Mouse (Mus musculus): Measurements from ENCODE around the gene Zkscan17. TPM values are rescaled to one million over a fixed set of nuclear protein-coding genes. Genes with fewer than 3 reads are reported as not detected.

Zkscan17 gene
- polyA plus RNA-seq, 1 experiment from 2014 or later: 16.8 TPM

DNA sequence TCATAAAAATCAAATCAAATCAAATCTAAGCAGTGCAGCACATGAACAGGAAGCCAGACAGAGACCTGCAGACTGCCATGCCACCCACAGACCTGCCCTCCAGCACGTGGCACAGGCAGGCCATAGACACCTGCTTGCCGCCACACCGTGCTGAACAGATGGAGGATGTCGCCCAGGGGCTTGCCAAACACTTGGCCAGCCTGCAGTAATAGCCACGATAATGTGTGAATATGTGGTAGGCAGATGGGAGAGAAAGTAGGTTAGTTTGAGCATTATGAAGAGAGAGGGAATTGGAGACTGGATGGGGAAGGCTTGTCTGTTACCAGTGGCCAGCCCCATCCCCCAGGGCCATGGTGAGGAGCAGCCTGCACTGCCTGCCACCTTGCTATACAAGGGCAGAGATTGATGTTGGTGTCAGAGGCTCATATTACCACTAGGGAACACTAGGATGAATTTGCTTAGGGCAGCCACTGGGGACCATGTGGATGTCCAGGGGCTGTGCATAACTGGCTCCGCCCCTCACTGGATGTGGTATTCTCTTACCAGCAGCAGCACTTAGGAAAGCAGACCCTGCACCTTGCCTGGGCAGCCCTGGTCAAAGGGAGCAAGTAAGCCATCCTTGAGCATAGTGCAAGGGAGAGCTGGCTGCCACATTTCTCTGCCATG is 4.5 kb upstream of the Zkscan17 start:
- no peak for DNase-seq (ENCODE audit: low spot score)
- Histone ChIP-seq H3K4me1 (replicated peaks; ENCODE audit: control insufficient read depth, insufficient read depth, low read length) (no peaks in the 10 kb centered on the region), H3K36me3 (ENCODE audit: control insufficient read depth, insufficient read depth, low read length) (no peaks in the 10 kb centered on the region), H3K4me3 (ENCODE audit: low read depth, low read length) (no peak overlapping the region), H3K9me3 (ENCODE audit: control insufficient read depth, low read length) (no peaks in the 10 kb centered on the region), H3K27me3 (replicated peaks; ENCODE audit: control insufficient read depth, insufficient read depth, low read length) (no peaks in the 10 kb centered on the region), H3K4me2 (no peak overlapping the region), H3K9ac (ENCODE audit: low read depth, low read length) (no peak overlapping the region), H3K27ac (ENCODE audit: low read depth, low read length) (no peak overlapping the region)
- 70% methylated on average over 6 of the region's 6 CpGs for WGBS
- no peak for ATAC-seq (replicated peaks; ENCODE audit: low FRiP score)

DNA sequence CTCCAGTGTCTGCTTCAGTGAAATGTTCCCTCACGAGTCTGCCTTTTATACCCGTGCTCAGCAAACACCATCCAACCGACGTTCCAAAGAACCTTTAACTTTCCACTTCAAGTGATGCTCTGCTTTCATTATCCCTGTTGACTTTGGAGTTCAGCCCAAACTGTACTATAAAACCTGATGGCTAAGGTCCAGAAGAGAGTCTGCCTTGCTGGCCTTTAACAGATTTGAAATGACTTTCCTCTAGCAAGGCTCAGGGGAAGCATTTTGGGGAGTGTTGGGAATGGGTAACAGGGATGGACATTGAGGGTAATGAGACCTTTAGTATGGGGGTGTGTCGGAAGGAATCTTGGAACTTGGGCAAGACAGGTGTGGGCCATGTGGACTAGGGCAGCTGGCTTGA is 3.7 kb upstream of the Zkscan17 start:
- H3K4me3 ChIP-seq (ENCODE audit: low read depth, low read length): no peak overlapping the region
- no peak overlapping the region for H3K4me2 ChIP-seq
- H3K27me3 ChIP-seq (replicated peaks; ENCODE audit: control insufficient read depth, insufficient read depth, low read length): no peaks in the 10 kb centered on the region
- H3K27ac ChIP-seq (ENCODE audit: low read depth, low read length): no peak overlapping the region
- no peak for ATAC-seq (replicated peaks; ENCODE audit: low FRiP score)
- 76% methylated on average over 5 of the region's 5 CpGs for WGBS
- no peaks in the 10 kb centered on the region for H3K4me1 ChIP-seq (replicated peaks; ENCODE audit: control insufficient read depth, insufficient read depth, low read length)
- no peaks in the 10 kb centered on the region for H3K9me3 ChIP-seq (ENCODE audit: control insufficient read depth, low read length)
- no peak for DNase-seq (ENCODE audit: low spot score)
- no peaks in the 10 kb centered on the region for H3K36me3 ChIP-seq (ENCODE audit: control insufficient read depth, insufficient read depth, low read length)
- H3K9ac ChIP-seq (ENCODE audit: low read depth, low read length): no peak overlapping the region

DNA sequence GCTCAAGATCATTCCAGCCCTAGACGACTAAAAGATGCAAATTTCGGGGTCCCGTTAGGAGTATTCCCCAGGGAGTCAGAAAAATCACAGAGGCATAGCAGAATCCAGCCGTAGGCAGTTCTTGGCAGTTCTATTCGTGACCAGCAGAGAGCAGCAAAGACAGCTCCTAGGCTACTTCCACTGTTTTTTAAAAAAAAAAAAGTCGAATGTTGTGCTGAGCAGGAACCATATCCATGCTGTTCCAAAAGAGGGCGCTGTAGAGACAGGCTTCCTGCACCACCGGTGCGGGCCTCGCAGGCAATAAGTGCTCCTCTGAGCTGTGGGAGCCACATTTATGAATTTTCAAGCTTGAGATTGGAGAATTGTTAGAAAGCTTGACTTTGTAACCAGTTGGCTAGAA is 1.3 kb downstream of the Zkscan17 start:
- Histone ChIP-seq H3K27me3 (replicated peaks; ENCODE audit: control insufficient read depth, insufficient read depth, low read length) (no peaks in the 10 kb centered on the region), H3K4me1 (replicated peaks; ENCODE audit: control insufficient read depth, insufficient read depth, low read length) (no peaks in the 10 kb centered on the region), H3K27ac (ENCODE audit: low read depth, low read length) (no peak overlapping the region), H3K9me3 (ENCODE audit: control insufficient read depth, low read length) (no peaks in the 10 kb centered on the region; the same call in 1 of the 2 replicates), H3K4me3 (ENCODE audit: low read depth, low read length) (no peak overlapping the region), H3K36me3 (ENCODE audit: control insufficient read depth, insufficient read depth, low read length) (no peaks in the 10 kb centered on the region), H3K4me2 (no peak overlapping the region), H3K9ac (ENCODE audit: low read depth, low read length) (no peak overlapping the region)
- WGBS: 8% methylated on average over 10 of the region's 10 CpGs
- ATAC-seq (replicated peaks; ENCODE audit: low FRiP score): no peak; the same call in 1 of the 2 replicates
- no peak for DNase-seq (ENCODE audit: low spot score)

DNA sequence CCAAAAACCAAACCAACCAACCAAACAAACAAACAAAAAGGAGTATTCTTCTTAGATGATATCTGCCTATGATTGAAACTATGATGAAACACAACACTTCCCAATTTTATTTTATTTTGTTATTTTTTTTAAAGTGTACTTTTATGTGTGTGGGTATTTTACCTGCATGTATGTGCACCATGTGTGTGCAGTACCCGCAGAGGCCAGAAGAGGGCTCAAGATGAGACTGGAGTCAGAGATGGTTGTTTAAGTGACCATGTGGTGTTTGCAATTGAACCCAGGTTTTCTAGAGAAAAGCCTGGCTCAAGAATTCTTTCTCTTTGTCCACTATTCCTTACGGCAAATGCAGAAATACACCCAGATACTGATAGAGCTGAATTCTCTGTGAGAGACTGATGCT is 2.4 kb downstream of the Zkscan17 start:
- Histone ChIP-seq H3K9me3 (ENCODE audit: control insufficient read depth, low read length) (no peaks in the 10 kb centered on the region; the same call in 1 of the 2 replicates), H3K4me3 (ENCODE audit: low read depth, low read length) (no peak overlapping the region), H3K27me3 (replicated peaks; ENCODE audit: control insufficient read depth, insufficient read depth, low read length) (no peaks in the 10 kb centered on the region), H3K27ac (ENCODE audit: low read depth, low read length) (no peak overlapping the region), H3K9ac (ENCODE audit: low read depth, low read length) (no peak overlapping the region), H3K4me2 (no peak overlapping the region), H3K4me1 (replicated peaks; ENCODE audit: control insufficient read depth, insufficient read depth, low read length) (no peaks in the 10 kb centered on the region), H3K36me3 (ENCODE audit: control insufficient read depth, insufficient read depth, low read length) (no peaks in the 10 kb centered on the region)
- ATAC-seq (replicated peaks; ENCODE audit: low FRiP score) (no peak), DNase-seq (ENCODE audit: low spot score) (no peak)
- 90% methylated on average over 2 of the region's 2 CpGs for WGBS

DNA sequence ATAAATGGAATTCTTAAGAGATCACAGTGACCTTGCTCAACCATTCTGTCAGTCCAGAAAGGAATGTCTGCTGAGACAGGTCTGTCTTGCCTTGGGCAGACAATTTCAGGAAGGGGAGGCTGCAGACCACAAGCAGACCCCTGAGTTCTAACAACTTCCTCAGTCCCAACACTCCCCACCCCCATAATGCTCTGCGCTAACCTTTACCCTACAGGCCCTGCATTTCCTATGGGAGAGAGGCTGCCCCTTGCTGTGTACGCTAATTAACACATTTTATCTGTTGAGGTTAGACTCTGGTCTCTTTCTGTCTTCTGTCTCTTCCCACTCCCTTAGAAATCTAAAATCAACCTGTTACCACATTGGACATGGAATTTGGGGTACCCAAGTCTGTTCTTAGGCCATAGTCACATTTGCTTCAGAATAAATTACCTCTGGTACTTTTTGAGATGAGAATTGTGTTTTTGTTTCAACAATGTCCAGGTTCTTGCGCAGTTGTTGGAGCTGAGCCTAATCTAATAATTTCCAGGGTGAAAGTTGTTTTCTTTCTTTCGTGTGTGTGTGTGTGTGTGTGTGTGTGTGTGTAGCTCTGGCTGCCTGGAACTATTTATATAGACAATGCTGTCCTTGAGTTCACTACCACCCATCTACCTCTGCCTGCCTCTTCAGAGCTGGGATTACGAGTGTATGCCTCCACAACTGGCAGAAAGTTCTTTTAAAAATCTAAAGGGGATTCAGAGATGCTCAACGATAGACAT is 6.6 kb downstream of the Zkscan17 start:
- H3K9me3 ChIP-seq (ENCODE audit: control insufficient read depth, low read length): no peaks in the 10 kb centered on the region; the same call in 1 of the 2 replicates
- no peaks in the 10 kb centered on the region for H3K27me3 ChIP-seq (replicated peaks; ENCODE audit: control insufficient read depth, insufficient read depth, low read length)
- no peaks in the 10 kb centered on the region for H3K4me1 ChIP-seq (replicated peaks; ENCODE audit: control insufficient read depth, insufficient read depth, low read length)
- no peak overlapping the region for H3K9ac ChIP-seq (ENCODE audit: low read depth, low read length)
- no peaks in the 10 kb centered on the region for H3K36me3 ChIP-seq (ENCODE audit: control insufficient read depth, insufficient read depth, low read length)
- ATAC-seq (replicated peaks; ENCODE audit: low FRiP score): no peak
- no peak for DNase-seq (ENCODE audit: low spot score)
- no peak overlapping the region for H3K4me2 ChIP-seq
- H3K27ac ChIP-seq (ENCODE audit: low read depth, low read length): no peak overlapping the region
- no peak overlapping the region for H3K4me3 ChIP-seq (ENCODE audit: low read depth, low read length)
- 64% methylated on average over 6 of the region's 6 CpGs for WGBS

DNA sequence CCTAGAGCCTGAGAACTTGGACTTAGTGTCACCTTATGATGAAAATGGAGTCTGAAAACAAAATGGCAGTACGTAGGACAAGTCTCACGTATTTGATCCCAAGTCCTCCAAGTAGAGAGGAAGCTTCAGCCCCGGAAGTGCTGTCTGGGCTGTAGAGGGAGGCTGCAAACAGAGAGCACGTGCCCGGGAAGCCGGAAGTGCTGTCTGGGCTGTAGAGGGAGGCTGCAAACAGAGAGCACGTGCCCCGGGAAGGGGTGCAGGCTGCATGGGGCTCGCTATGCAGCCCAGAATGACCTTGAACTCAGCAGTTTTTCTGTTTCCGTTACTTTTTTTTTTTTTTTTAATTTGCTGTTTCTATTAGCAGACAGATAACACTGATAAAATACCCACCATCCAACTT is 8.3 kb downstream of the Zkscan17 start:
- Histone ChIP-seq H3K4me2 (no peak overlapping the region), H3K9me3 (ENCODE audit: control insufficient read depth, low read length) (no peaks in the 10 kb centered on the region), H3K4me1 (replicated peaks; ENCODE audit: control insufficient read depth, insufficient read depth, low read length) (no peaks in the 10 kb centered on the region), H3K9ac (ENCODE audit: low read depth, low read length) (no peak overlapping the region), H3K27ac (ENCODE audit: low read depth, low read length) (no peak overlapping the region), H3K36me3 (ENCODE audit: control insufficient read depth, insufficient read depth, low read length) (no peaks in the 10 kb centered on the region), H3K4me3 (ENCODE audit: low read depth, low read length) (no peak overlapping the region), H3K27me3 (replicated peaks; ENCODE audit: control insufficient read depth, insufficient read depth, low read length) (no peaks in the 10 kb centered on the region)
- no peak for ATAC-seq (replicated peaks; ENCODE audit: low FRiP score)
- DNase-seq (ENCODE audit: low spot score): no peak
- WGBS: 54% methylated on average over 10 of the region's 10 CpGs

DNA sequence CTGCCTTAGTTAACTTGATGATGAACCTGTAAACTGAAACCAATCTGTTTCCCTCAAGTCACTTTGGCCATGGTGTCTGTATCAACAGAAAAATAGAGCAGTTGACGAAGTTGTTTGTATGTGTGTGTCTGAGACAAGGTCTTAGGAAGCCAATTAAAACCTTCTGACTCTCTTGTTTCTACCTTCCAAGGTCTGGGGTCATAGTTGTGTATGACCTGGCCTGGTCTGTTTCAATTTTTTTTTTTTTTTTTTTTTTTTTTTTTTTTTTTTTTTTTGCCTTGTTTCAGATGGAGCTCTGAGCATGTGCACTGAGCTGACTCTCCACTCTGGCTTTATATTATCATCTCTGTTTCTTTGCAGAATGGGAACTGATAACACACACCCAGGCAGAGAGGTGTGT is 9.1 kb downstream of the Zkscan17 start:
- Histone ChIP-seq H3K27me3 (replicated peaks; ENCODE audit: control insufficient read depth, insufficient read depth, low read length) (no peaks in the 10 kb centered on the region), H3K9me3 (ENCODE audit: control insufficient read depth, low read length) (no peaks in the 10 kb centered on the region), H3K27ac (ENCODE audit: low read depth, low read length) (no peak overlapping the region), H3K36me3 (ENCODE audit: control insufficient read depth, insufficient read depth, low read length) (no peaks in the 10 kb centered on the region), H3K4me2 (no peak overlapping the region), H3K4me1 (replicated peaks; ENCODE audit: control insufficient read depth, insufficient read depth, low read length) (no peaks in the 10 kb centered on the region), H3K4me3 (ENCODE audit: low read depth, low read length) (no peak overlapping the region), H3K9ac (ENCODE audit: low read depth, low read length) (no peak overlapping the region)
- DNase-seq (ENCODE audit: low spot score): no peak
- WGBS: 85% methylated on average over 1 of the region's 1 CpGs
- no peak for ATAC-seq (replicated peaks; ENCODE audit: low FRiP score)

DNA sequence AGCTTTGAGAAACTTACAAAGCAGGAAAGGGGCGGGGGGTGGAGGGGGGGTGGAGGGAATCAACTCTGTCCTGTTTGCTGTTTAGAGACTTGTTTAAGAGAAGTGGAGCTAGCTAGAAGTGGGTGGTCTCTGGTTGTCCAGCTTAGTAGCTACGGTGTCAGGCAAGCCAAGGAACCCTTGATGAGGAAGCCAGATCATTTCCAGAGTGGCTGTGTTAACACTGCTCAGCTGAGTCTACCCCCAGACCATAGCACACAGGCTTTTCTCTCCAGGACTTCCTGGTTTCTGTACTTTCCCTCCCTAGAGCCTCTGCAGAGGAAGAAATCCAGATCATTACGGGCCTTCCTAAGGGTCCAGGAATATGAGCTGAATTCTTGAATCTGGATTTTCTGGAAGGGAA is 11.8 kb downstream of the Zkscan17 start:
- DNase-seq (ENCODE audit: low spot score) (no peak), ATAC-seq (replicated peaks; ENCODE audit: low FRiP score) (no peak)
- Histone ChIP-seq H3K4me1 (replicated peaks; ENCODE audit: control insufficient read depth, insufficient read depth, low read length) (no peaks in the 10 kb centered on the region), H3K9ac (ENCODE audit: low read depth, low read length) (no peak overlapping the region), H3K9me3 (ENCODE audit: control insufficient read depth, low read length) (no peaks in the 10 kb centered on the region), H3K4me3 (ENCODE audit: low read depth, low read length) (no peak overlapping the region), H3K27ac (ENCODE audit: low read depth, low read length) (no peak overlapping the region), H3K4me2 (no peak overlapping the region), H3K27me3 (replicated peaks; ENCODE audit: control insufficient read depth, insufficient read depth, low read length) (no peaks in the 10 kb centered on the region), H3K36me3 (ENCODE audit: control insufficient read depth, insufficient read depth, low read length) (no peaks in the 10 kb centered on the region)
- 59% methylated on average over 3 of the region's 3 CpGs for WGBS

DNA sequence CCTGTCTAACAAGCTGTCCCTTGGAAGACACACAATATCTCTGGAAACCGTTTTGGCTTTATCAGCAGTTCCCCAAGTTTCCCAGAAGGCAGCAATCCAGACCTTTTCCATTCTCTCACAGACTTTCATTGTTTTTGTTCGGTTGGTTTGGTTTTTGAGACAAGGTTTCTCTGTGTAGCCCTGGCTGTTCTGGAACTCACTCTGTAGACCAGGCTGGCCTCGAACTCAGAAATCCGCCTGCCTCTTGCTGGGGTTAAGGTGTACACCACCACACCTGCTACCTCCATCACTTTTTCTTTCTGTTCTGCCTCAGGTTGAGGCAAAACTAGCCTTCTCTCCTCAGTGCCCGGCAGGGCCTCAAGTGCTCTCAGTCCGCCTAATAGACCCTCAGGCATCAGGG is 12.2 kb downstream of the Zkscan17 start:
- Histone ChIP-seq H3K27ac (ENCODE audit: low read depth, low read length) (no peak overlapping the region), H3K4me1 (replicated peaks; ENCODE audit: control insufficient read depth, insufficient read depth, low read length) (no peaks in the 10 kb centered on the region), H3K4me2 (no peak overlapping the region), H3K9me3 (ENCODE audit: control insufficient read depth, low read length) (no peaks in the 10 kb centered on the region), H3K27me3 (replicated peaks; ENCODE audit: control insufficient read depth, insufficient read depth, low read length) (no peaks in the 10 kb centered on the region), H3K4me3 (ENCODE audit: low read depth, low read length) (no peak overlapping the region), H3K36me3 (ENCODE audit: control insufficient read depth, insufficient read depth, low read length) (no peaks in the 10 kb centered on the region), H3K9ac (ENCODE audit: low read depth, low read length) (no peak overlapping the region)
- WGBS: 67% methylated on average over 6 of the region's 6 CpGs
- ATAC-seq (replicated peaks; ENCODE audit: low FRiP score) (no peak), DNase-seq (ENCODE audit: low spot score) (no peak)

Measured in liver, embryonic 11.5 days (tissue).